Mouse (Mus musculus) adrenal gland, adult 2 months (tissue): Measurements from ENCODE around the gene Slc9a9. TPM values are rescaled to one million over a fixed set of nuclear protein-coding genes. Genes with fewer than 3 reads are reported as not detected.

Experiments used
- DNase-seq: peaks from one replicate; pipeline ENCODE4 v3.0.0; 2021
- polyA plus RNA-seq: library from polyadenylated mRNA; depleted of rRNA; stranded (reverse); fragments of >200 nt; gene quantifications from 2 replicates; pipeline ENCODE4 v1.2.3, GENCODE M21; 2012
- total RNA-seq, 2 experiments: library from RNA; stranded (reverse); gene quantifications; 2 replicates each; pipeline ENCODE4 v1.2.3; 2021

Slc9a9 gene
- total and polyA plus RNA-seq, 3 experiments, result 0.65 to 3.0 (median 2.4) TPM

GRCm38 (mm10) chr9:94955645-94956044 is 285.9 kb downstream of the Slc9a9 start:
- no peak for DNase-seq

GRCm38 (mm10) chr9:94958382-94958781 is 288.7 kb downstream of the Slc9a9 start:
- peak; percentile 31 for DNase-seq

- no peak for DNase-seq
Measured at GRCm38 (mm10) chr9:94968596-94969120, 298.9 kb downstream of the Slc9a9 start.

- DNase-seq, result no peak
Measured at GRCm38 (mm10) chr9:94969131-94969530, 299.4 kb downstream of the Slc9a9 start.

GRCm38 (mm10) chr9:94972021-94972420 is 302.3 kb downstream of the Slc9a9 start:
- no peak for DNase-seq

- no peak for DNase-seq
Measured at GRCm38 (mm10) chr9:94972693-94973092, 303.0 kb downstream of the Slc9a9 start.

DNA sequence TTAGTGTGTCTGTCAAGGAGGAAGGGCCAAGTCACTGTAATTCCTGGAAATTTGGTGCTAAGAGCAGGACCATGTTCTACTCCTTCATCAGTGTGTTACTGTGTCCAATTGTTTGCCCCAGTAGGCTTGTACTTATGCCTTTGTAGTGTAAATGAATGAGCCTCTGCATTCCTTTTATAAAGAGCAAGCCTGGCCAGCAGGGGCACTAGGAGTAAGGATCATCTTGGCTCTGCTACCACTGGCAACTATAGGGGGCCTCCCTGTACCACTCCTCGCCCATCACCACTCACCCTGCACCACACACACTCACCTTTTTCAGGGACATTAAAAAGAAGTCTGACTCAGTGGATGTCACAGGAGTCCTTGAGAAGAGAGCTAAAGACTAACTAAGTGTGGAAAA is 306.5 kb downstream of the Slc9a9 start:
- DNase-seq, result no peak

DNA sequence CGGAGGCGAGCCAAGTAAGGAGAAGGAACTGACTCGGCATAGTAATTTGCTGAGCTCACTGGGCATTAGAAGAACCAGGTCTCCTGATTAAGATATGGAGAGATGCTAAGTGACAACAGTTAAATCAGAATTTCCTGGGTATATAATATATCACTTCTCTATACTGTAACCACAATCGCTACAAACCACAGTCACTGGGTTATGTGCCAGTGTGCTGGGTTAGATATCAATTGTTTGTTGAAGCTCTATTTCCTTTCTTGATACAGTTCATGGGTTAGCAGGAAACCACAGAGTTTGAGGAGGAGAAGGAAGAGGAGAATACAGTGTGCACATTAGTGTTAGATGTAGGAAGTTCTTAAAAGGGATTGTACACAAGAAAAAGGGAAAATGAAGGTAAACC is 323.9 kb downstream of the Slc9a9 start:
- DNase-seq, result no peak

DNA sequence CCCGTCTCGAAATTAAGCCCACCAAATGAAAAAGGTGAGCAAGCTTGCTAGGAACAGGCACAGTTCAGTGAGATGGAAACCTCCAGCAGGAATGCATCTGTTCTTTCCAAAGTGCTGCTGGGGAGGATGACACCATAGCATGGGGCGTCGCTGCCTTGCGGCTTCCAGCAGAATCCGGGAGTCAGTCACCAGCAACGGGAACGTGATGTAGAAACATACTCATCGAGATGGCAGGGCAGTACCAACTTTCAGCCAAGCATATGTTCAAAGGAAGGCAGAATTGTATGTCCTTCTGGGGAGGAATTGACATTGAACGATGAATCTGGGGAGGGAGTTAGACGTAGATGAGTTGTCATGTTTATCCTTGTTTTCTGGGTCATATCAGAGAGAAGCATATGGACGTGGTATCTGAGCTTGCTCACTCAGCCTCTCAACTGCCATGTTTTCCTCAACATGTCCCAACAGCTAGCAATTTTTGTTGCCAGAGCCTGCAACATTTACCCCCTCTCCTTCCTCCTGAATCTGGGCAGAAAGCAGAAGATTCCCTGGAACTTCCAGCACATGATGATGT is 350.5 kb downstream of the Slc9a9 start:
- DNase-seq, result no peak

- DNase-seq, result no peak
Measured at GRCm38 (mm10) chr9:95034140-95034970, 364.6 kb downstream of the Slc9a9 start.

DNA sequence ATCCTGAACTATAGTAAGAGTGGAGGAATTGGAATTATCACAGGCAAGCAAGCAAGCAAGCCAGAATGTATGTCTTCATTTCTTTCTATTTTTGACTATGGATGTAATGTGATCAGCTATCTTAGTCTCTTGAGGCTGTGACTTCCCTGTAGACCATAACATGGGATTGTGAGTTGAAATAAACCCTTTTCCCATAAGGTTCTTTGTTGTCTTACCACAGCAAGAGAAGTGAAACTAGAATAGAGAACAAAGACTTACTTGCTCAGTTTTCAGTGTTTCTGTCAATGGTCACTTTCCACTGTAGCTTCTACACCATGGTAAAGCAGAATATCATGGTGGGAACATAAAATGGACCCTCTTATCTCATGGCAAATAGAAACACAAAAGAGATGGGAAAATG is 366.5 kb downstream of the Slc9a9 start:
- no peak for DNase-seq

DNA sequence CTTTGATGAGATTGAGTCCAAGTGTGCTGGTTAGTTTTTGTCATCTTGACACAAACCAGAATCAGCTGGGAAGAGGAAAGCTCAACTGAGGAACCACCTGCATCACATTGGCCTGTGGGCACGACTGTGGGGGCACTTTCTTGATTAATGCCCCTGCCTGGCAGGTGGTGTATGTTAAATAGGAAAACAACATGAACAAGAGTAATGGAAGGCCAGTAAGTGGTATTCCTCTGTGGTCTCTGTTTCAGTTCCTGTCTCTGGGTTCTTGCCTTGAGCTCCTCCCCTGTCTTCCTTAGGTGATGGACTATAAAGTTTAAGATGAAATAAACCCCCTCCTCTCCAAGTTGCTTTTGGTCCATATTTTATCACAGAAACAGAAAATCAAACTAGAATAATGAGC is 372.7 kb downstream of the Slc9a9 start:
- no peak for DNase-seq

- no peak for DNase-seq
Measured at GRCm38 (mm10) chr9:95052160-95052559, 382.5 kb downstream of the Slc9a9 start.

DNA sequence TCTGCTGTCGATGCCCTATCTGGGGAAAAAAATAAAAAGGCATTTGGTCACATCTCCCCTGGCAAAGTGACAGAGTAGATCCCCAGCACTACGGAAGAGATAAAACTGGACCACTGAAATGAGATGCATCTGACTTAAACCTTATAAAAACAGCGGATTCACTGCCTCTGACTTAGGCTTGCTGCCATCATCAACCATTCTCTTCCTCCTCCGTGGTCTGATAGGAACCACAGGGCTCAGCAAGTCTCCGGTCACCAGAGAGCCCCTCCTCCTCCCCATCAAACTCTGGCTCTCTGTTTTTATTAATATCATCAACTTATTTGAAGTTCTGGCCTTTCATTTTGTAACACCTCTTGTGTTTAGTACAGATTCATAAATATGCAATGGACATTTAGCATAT is 383.5 kb downstream of the Slc9a9 start:
- no peak for DNase-seq

GRCm38 (mm10) chr9:95055843-95056242 is 386.1 kb downstream of the Slc9a9 start:
- no peak for DNase-seq

- no peak for DNase-seq
Measured at GRCm38 (mm10) chr9:95060702-95061101, 391.0 kb downstream of the Slc9a9 start.

- no peak for DNase-seq
Measured at GRCm38 (mm10) chr9:95067037-95067436, 397.3 kb downstream of the Slc9a9 start.

DNA sequence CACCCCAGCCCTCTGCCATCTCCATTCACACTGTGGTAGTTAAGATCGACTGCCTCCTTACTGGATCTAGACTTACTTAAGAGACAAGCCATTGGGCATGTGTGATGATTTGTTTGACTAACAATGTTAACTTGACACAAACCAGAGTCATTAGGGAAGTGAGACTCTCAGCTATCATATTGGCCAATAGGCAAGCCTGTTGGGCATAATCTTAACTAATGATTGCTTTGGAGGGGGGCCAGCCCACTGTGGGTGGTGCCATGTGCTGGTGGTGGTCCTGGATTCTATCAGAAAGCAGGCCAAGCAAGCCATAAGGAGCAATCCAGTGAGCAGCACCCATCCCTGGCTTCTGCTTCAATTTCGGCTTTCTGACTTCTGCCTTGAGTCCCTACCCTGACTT is 398.8 kb downstream of the Slc9a9 start:
- no peak for DNase-seq

DNA sequence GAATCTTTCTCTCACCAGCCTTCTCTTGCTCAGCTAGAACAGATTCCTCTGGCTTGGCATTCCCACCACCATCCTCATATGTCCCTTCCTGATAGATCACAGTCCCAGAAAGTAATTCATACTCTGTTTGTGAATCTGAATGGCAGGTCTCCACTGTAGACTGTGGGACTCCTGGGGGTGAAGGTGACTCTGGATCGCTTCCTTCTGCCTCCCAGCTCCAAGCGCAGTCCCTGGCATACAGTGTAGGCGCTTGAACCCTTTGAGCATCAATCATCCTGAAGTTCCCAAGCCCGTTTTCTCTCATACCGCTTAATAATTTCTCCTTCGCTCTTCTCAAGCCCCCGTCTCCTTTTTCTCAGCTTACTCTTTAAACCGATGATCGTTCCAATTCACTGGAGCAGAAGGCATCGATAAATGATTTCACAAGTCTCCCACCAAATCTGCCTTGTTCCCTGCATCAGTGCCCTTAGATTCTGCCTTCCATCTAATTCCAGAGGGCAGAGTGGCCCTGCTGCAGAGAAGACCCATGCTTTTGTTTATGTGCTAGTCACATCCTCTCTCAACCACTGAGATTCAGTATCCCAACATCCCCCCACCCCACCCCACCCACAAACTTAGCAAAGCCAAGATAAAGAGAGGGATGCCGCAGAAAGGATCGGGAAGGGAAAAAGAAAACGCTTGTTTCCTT is 401.3 kb downstream of the Slc9a9 start:
- no peak for DNase-seq

- peak; percentile 40 for DNase-seq
Measured at GRCm38 (mm10) chr9:95072450-95072955, 402.8 kb downstream of the Slc9a9 start.

DNA sequence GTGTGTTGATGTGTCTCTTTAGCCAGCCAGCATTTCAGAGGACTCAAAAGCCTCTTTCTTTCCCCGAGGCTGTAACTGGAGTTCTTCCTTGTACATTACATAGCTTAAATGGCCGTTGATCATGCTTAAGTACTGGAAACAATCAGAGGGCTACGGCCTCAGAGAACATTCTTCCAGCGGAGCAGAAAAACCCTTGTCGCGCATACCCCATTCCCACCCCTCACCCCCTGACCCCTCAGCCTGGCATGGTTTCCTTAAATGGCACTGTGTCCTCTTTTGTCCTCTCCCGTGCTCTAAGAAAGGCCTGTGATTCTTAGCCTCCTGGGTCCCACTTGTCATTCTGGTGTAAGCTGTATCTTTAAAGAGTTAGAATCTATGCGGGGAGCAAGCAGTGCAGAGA is 404.0 kb downstream of the Slc9a9 start:
- no peak for DNase-seq

- no peak for DNase-seq
Measured at GRCm38 (mm10) chr9:95075856-95076255, 406.1 kb downstream of the Slc9a9 start.

DNA sequence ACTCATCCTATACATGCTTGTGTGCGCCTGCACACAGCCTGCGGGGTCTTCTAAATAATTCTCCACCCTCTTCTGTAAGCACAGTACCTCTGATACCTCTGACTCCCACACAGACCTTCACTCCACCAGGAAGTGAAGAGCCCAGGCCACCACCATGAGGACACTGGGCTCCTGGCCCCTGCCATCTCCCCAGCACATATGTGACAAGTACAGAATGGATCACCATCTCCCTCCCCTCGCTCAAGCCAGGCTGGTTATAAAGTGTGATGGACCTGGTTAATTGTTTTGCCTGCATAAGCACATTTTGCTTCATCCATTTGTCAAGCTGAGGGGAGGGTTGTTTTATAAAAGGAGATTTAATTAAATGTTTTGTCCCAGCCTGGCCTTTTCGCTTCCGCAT is 408.2 kb downstream of the Slc9a9 start:
- no peak for DNase-seq
